Mouse (Mus musculus) testis, adult 2 months (tissue): ENCODE results near the gene Gpr6. TPM values are rescaled to one million over a fixed set of nuclear protein-coding genes. Genes with fewer than 3 reads are reported as not detected.

Source experiments
- H3K27ac ChIP-seq: fragments of 200-500 bp; 2 replicates; pipeline ENCODE4 v1.5.1; 2012; ENCODE audit warnings: low read depth, low read length; ENCODE audit not compliant: control insufficient read depth, insufficient read depth
- H3K27me3 ChIP-seq: fragments of 200-500 bp; 2 replicates; pipeline ENCODE4 v1.6.1; 2012; ENCODE audit warnings: mild to moderate bottlenecking, low read length, moderate library complexity; ENCODE audit not compliant: control insufficient read depth, insufficient read depth
- H3K36me3 ChIP-seq: fragments of 200-500 bp; 2 replicates; pipeline ENCODE4 v1.6.1; 2012; ENCODE audit warnings: mild to moderate bottlenecking, low read length; ENCODE audit not compliant: control insufficient read depth, insufficient read depth
- H3K4me1 ChIP-seq: fragments of 200-500 bp; 2 replicates; pipeline ENCODE4 v1.6.1; 2012; ENCODE audit warnings: low read length; ENCODE audit not compliant: control insufficient read depth, insufficient read depth
- H3K4me3 ChIP-seq: fragments of 200-500 bp; 2 replicates; pipeline ENCODE4 v1.5.1; 2012; ENCODE audit warnings: low read depth, mild to moderate bottlenecking, low read length, moderate library complexity, mixed read lengths; ENCODE audit not compliant: control insufficient read depth
- CTCF ChIP-seq: fragments of 200-500 bp; IDR thresholded peaks from 2 replicates; pipeline ENCODE4 v1.5.1; 2012; ENCODE audit warnings: low read depth, mild to moderate bottlenecking, inconsistent platforms, low read length, moderate library complexity; ENCODE audit not compliant: control insufficient read depth, insufficient read depth, insufficient replicate concordance
- POLR2A ChIP-seq: fragments of 200-500 bp; IDR thresholded peaks from 2 replicates; pipeline ENCODE4 v1.6.1; 2012; ENCODE audit warnings: low read depth, mild to moderate bottlenecking, inconsistent platforms, low read length, moderate library complexity; ENCODE audit not compliant: control insufficient read depth
- polyA plus RNA-seq: library from polyadenylated mRNA; depleted of rRNA; stranded (reverse); fragments of >200 nt; gene quantifications from 2 replicates; pipeline ENCODE4 v1.2.3, GENCODE M21; 2012; rRNA removed

Gpr6 gene
- polyA plus RNA-seq, 1 experiment: 0.72 TPM

GRCm38 (mm10) chr10:41024860-41025259 lies 47.2 kb downstream of the Gpr6 start:
- TF ChIP-seq POLR2A: no peak
- no peak for TF ChIP-seq CTCF
- H3K4me3 ChIP-seq: no peak overlapping the region
- no peaks in the 10 kb centered on the region for H3K4me1 ChIP-seq
- no peaks in the 10 kb centered on the region for H3K36me3 ChIP-seq
- H3K27me3 ChIP-seq: no peaks in the 10 kb centered on the region
- H3K27ac ChIP-seq: no peak overlapping the region

- Histone ChIP-seq H3K4me1 (no peaks in the 10 kb centered on the region), H3K27me3 (no peaks in the 10 kb centered on the region)
Observed at GRCm38 (mm10) chr10:41024406-41024805, 47.7 kb downstream of the Gpr6 start.

GRCm38 (mm10) chr10:41022226-41022625 lies 49.9 kb downstream of the Gpr6 start:
- H3K4me3 ChIP-seq: no peak overlapping the region
- no peak overlapping the region for H3K27ac ChIP-seq
- no peaks in the 10 kb centered on the region for H3K4me1 ChIP-seq
- no peaks in the 10 kb centered on the region for H3K36me3 ChIP-seq
- TF ChIP-seq POLR2A (no peak), CTCF (no peak)
- no peaks in the 10 kb centered on the region for H3K27me3 ChIP-seq

More at GRCm38 (mm10) chr10:41024406-41024805, 47.7 kb downstream of the Gpr6 start:
- H3K36me3 ChIP-seq: no peaks in the 10 kb centered on the region
- TF ChIP-seq CTCF (no peak), POLR2A (no peak)
- H3K4me3 ChIP-seq: no peak overlapping the region
- no peak overlapping the region for H3K27ac ChIP-seq

Other genes with a start within 250 kb of the Gpr6 start
- 6.0 and 6.1 TPM in 2 replicates for gene Cdc40, start 189.0 kb downstream of the Gpr6 start, polyA plus RNA-seq
- 7.5 and 11.4 TPM in 2 replicates for gene Wasf1, start 188.8 kb downstream of the Gpr6 start, polyA plus RNA-seq
- gene Fig4, start 231.0 kb upstream of the Gpr6 start, polyA plus RNA-seq: 10.2 and 10.3 TPM in 2 replicates
- 8.6 and 11.8 TPM in 2 replicates for gene Ak9, start 231.7 kb upstream of the Gpr6 start, polyA plus RNA-seq